Mouse (Mus musculus) fibroblast of lung, adult 2 months (primary cell): ENCODE measurements at regions not wholly inside any gene's neighbourhood (a gene's known extent, or its start where the extent isn't known, plus 50 kb on each side); places are given as distances from the start of the nearest gene placed in this dataset.

Experiments
- DNase-seq: peaks from one replicate; pipeline ENCODE4 v3.0.0-alpha.2; 2011; ENCODE audit warnings: low read depth

DNA sequence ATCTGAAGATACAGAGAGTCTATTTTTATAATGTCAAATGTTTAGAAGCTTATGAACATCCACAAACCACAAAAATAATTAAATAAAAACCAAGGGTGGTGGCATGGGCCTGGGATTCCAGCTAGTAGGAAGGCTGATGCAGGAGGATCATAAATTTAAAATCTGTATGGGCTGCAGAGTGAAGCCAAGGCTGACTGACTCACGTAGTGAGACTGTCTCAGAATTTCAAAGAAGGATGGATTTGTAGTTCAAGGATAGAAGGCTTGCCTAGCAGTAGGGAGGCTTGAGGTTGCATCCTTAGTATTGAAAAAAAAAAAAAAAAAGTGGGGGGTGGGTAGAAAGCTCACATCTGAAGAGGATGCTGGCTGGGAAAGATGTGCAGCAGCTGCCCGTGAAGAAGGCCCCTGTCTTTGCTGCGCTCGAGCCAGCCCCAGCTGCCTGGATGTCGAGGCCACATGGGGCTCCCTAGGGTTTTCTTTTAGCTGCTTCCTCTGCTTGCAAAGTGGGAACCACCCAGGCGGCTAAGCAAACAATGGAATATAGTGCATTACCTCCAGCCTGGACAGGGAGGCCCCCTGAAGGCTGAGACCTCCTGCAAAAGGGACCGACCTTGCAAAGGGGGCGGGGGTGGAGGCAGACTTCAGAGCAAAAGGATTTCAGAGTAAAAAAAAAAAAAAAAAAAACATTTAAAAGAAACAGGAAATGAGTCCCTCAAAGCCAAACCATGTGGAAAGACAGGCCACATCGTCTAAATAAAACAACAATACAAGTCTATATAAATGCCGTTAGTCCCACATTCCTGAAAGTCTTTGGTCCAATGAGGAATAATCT is 101.3 kb downstream of the Tmco5 start:
- no peak for DNase-seq

DNA sequence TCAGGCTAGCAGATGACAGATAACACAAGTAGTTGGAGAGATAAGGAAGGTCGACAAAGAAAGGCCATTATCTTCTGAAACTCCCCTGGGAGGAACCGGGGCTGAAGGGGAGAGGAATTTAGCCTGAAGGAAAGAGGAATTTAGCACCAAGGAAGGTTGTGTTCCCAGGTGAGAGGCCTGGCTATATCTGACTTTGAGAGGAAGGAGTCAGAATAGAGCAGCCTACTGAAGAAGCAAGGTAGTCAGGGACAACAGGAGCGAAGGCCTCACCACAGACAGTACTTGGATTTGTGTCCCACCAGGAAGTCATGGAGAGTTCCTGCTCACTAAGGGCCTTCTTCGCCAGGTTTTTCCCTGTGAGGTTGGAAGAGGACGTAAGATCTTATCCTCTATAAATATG is 102.2 kb downstream of the Tmco5 start:
- no peak for DNase-seq

DNA sequence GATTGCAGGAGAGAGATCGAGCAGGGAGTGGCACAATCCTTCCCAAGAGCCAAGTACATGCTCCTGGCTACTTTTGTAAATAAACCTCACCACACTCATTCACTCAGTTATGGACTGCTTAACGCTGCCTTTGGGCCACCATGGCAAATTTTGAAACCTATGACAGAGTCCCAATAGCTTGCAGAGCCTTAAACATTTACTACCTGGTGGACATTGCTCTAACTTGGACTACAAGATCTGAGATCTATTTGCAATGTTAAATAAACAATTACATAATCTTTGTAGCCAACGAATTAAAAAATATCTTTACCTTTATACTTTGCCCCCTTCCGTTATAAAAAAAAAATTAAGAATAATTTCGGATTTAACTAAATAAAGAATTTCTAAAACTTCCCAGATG is 104.9 kb downstream of the Tmco5 start:
- DNase-seq: no peak

DNA sequence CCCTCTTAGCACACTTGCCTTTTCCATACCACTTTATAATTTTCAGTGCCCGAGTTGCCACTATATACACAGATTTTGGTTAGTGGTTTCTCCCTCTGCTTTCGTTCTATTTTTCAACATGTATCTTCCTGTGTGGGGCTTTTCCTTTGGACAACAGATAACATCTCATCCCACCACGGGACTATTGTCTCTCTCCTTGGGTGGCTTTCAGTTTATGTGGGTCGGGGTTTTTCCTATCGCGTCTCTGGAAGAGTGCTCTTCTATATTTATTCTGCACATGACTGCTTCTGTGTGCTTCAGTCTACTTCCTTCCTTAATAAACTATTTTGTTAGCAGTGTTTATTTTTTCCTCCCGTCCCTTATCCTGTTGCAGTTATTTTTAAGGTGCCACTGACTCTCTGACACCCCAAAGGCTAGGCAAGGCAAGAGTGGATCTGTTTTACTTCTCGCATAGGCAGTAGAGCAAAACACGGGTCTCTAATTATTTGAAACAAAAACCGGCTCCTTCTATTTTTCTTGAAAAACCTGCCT is 105.4 kb downstream of the Tmco5 start:
- no peak for DNase-seq

DNA sequence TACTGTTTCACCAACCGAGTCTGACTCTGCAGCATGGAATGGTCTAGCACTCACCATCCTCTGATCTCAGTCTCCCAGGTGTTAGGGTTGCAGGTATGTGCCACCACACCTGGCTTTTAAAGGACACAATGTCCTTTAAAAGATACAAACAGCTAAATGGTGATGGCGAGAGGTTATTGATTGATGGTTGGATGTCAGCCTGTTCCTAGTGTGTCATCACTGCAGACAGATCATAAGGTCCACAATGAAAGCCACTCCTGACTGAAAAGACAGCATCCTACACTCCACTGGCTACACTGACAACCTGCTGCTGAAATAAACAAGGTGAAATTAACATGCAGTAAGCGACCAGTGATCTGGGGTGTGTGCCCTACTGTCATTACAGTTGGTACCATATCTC is 106.1 kb downstream of the Tmco5 start:
- DNase-seq: no peak

DNA sequence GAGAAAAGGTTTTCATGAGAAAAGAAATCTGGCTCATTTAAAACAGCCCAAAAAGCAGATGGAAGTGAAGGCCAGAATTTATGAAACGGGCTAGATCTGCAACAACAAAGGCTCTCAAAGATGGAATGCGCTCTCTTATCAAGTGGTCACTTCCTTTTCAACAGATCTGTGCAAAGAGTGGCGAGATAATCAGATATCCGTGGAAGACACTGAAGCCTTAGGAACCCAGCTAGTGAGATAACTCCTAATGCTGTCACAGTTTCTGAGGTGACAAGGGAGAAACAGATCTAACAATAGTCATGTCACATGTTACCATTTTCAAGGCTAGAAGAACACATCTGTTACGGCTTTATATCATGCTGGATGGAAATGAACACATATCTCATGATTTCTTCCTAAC is 107.1 kb downstream of the Tmco5 start:
- no peak for DNase-seq

DNA sequence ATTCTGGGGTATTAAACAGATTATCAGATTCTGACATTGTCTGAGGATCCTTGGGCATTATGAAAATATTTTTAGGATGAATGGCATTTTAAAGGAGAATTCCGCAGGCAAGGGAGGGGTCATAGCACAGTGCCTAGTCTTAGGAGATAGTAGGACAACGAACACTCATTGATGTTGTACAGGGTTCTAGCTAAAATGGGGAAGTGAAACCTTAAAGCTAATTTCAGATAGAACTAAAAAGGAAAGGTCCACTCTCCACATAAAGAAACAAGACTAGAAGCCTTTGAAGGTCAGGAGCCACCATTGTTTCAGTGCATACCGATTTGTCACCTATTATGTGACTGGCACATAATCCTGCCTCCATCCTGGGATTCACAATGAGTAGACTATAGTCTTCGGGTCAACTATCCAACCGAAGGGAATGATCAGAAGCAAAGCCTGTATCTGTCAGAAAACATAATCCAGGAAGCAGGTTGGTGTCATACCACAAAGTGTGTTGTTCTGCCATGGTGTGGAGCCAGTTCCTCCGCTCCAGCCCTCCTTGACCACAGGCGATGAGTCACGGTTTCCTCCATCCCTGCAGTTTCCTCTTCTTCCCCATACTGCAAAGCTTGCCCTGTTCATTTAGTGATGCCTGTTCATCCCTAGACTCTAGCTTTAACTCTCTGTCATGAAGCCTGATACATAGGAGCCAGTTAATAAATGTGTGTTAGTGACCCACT is 110.6 kb downstream of the Tmco5 start:
- DNase-seq: no peak

DNA sequence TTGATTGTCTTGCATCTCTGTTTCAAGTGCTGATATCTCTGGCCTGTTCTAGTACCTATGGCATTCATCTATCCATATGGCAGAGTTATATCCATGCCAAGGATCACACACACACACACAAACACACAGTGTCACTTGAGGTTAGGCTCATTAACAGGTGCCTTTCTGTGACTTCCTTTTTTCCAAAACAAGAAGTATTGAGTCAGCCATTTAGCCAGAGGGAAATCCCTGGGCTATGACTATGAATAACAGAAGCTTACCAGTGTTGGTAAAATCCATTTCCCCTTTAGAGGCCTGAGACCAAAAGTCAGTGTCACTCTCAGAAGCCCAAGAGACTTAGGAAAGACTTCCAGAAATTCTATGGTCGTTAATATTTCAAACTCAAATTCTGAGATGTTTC is 111.6 kb downstream of the Tmco5 start:
- no peak for DNase-seq

DNA sequence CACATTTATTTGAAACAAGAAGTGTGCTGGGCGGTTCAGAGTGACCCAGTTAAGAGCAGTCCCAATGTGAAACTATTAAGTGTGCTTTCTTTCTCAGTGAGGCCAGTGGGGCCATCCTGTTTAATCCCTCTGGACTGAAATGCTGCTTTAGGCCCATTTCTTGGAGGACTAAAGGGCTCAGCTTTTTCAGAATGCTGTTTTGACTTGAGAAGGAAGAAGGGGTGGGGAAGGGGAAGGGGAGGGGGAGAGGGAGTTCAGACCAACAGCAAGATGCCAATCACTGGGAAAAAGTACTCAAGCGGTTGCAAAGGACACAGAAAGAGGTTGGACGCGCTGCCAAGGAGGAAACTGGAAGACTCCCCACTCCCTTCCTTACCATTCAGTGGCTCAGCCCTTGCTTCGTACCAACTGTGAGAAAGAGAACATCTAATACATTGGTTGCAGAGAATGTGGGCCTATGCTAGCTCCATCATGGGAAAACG is 113.1 kb downstream of the Tmco5 start:
- no peak for DNase-seq

DNA sequence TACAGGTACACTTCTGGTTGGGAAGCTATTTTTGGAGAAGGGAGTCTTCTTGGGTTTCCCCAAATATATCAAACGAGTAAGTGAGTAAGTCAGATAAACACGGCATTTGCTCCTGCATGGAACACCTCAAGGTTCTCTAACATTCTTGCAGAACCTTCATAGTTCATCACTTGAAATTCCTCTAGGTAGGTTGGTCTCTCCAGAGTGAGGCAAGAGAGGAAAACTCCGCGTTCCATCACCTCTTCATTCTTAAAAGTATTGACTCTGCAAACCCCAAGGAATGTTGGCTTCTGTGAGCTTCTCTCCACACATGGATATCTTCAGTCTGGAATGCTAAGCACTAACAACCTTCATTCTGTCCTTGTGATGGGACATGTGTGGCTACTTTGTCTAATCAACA is 115.2 kb downstream of the Tmco5 start:
- no peak for DNase-seq

DNA sequence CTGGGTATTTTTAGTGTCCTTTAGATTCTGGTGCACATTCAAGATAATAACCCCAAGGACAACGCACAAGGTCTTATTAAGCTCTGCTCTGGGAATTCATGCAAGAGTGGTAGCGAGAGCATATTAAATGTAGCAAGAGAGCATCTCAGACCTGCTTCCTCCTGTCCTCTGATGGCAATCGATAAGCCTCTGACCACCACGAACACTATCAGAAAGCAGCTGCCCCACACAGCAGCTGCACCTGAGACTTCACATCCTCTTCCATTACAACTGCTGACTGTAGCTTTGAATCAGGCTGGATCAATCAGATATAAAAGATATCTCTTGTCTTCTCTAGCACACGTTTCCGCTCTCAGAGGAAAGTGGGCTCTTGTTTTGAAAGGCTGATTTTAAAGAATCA is 117.8 kb downstream of the Tmco5 start:
- no peak for DNase-seq

DNA sequence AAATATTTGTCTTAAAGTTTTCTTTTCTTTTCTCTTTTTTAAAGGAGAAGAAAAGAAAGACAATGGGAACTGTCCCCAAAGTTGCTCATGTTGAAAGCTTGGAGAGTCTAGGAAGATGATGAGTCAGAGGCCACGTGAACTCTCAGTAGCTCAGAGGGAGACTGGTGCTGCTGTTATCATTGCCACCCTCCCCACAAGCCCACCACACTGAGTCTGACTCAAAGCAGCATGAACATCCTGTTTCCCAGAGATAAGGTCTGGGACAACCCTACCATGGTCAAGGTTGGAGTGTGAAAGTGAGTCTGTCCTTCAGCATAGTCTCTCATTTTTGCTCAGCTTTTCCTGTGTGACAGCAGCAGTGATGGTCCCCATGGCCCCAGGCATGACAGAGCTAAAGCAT is 120.3 kb downstream of the Tmco5 start:
- DNase-seq: no peak

DNA sequence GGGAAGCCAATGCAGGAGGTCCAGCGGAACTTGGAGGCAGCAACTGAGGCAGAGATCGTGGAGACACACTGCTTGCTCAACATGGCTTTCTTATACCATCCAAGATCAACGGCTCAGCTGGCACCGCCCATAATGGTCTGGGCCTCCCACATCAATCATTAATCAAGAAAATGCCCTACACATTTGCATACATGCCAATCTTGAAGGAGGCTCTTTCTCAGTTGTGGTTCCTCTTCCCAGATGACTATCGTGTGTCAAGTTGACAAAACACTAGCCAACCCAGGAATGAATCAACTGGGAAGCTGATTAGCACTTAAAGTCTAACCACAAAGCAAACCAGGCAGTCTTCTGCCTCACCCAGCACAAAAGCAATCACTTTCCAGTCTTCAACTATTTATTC is 121.1 kb downstream of the Tmco5 start:
- DNase-seq: no peak

DNA sequence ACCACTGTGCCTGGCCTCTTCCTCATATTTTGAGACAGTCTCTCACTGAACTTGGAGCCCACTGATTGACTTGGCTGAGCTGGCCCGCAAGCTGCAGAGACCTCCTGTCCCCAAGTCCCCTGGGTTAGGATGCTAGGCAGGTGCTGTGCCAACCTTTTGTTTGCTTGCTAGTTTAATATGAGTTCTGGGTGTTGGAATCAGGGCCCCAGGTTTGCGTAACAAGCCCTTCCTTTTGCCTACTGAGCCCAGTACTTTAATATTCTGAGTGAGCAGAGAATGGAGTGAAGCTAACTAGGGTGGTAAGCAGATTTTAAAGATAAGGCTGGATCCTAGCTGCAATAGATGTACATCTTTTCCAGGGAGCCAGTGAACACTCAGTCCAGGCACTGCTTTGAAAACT is 117.2 kb upstream of the Spred1 start:
- DNase-seq: no peak

DNA sequence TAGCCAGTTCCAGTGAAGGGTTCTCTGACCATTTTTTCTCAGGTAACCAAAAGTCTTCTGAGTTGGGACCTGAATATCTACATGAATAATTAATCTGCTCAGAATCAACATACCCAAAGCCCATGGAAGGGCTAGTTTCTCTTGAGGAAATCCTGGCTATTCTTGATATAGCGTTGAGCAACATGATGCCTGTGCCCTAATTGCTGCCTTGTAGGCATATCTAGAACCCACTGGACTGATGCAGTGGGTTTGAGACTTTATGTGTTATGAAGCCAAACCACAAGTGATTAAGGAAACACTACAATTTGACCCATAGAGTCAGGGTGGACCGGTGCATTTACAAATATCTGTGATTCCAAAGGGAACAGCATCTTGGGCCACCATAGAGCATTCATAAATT is 114.3 kb upstream of the Spred1 start:
- DNase-seq: no peak

DNA sequence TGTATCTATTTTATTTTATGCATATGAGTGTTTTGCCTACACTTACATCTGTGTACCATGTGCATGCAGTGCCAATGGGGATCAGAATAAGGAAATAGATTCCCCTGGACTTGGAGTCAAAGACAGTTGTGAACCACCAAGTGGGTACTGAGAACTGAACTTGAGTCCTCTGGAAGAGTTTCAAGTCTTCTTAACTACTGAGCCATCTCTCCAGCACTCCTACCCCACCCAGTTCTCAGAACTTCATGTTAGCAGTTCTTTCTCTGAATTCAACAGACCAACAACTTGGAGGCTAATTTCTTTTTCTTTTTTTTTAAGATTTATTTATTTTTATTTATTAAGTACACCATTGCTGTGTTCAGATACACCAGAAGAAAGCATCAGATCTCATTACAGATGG is 112.3 kb upstream of the Spred1 start:
- DNase-seq: no peak

DNA sequence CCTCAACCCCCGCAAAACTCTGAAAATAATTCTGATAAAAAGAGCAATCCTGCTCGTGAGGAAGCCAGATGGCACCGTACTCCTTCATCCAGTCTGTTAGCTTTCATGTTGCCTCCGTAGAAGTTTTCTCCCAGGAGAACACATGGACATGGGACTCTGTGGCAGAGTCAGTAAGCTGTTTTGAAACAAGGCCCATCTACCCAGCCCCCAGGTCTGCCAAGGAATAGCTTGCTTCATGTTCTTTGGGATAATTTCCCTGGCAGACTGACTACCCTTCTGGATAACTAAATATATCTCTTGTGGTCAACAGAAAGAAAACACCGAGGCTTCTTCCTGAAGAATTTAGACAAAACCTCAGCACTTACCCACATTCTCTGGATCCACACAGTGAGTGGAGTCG is 111.2 kb upstream of the Spred1 start:
- DNase-seq: peak; percentile 18

DNA sequence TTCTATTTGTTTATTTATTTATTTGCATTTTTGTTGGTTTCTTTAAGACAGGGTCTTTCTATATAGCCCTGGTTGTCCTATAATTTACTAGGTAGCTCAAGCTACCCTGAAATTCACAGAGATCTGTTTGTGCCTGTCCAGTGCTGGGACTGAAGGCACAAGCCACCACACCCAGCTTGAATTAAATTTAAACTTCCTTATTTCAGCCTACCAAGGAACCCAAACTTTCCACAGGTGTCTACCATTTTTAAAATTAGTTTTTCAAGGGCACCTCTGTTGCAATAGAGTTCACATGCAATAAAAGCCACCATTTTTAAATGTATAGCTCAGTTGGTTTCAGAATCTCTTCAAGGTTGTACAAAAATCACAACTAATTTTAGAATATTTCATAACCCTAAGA is 110.2 kb upstream of the Spred1 start:
- no peak for DNase-seq

DNA sequence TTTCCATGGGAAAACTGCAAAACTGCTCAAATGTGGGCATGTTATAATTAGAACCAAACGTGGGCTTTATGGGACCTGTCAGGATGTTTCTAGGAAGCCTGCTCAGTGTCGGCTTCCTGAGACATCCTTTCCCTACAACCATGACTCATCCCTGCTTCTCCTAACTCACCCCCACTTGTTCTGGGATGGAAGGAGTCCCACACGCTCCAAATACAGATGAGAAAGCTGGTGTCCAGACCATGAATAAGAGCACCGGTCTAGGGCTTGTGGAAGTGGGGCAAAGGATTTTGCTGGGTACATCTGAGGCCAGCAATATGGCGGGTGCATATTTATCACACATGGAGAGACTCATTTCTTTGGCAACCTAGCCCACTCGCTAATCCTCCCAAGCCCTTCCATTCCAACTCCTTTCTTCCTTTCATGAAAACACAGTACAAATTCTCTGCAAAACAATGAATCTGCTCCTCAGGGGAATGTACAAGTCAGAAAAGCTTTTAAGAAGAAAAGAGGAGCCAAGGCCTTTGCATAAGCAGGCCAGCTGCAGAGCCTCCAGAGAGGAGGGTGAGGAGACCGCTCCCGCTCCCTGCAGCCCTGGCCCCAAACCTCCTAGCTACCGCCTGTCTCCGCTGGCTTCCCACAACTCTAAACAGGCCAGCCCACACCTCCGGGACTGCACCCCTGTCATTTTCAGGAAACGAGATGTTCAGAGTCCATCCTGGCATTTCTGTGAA is 103.1 kb upstream of the Spred1 start:
- peak; percentile 23 for DNase-seq

DNA sequence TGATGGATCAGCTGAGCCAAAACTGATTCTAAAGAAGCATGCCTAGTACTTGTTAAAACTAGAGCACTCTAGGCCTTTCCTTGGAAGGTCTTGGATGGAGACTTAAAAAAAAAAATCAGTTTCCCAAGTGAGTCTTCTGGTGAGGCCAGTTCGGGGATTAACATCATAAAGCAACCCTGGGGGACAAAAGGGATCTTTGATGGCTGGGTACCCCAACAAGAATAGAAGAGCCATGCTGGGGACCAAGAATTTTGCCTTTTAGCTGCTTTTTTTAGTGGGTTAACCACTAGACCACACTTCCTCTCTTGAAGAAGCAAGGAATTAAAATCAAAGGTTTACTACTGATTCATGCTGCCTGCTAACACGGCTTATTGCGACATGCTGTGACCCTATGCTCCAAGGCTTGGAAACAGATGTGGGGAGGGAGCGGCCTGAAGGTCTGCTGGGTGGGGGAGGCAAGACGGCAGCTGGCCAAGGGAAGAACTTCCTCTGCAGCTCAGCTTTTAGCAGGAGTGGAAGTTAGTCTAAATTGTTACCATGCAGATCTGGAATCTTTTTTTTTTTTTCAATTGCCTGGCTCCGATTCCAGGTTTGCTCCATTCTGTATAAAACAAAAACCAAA is 102.1 kb upstream of the Spred1 start:
- DNase-seq: peak; percentile 82

DNA sequence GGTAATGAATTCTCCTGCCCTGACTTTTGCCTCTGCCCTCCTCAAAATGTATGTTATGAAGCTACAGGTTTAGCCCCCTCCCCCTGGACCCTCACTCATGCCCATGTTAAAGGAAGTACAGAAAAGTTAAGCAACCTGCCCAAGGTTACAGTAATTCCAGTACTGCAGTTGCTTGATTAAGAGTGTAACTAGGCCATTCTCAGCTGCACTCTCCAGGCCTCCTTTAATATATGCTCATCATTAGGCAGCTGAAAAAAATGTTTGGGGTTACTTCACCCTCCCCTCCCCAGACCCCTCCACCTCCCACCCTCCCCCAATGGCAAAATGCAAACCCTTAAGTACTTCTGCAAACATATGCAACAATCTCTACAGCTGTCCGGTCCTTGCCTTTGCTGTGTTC is 101.6 kb upstream of the Spred1 start:
- no peak for DNase-seq

DNA sequence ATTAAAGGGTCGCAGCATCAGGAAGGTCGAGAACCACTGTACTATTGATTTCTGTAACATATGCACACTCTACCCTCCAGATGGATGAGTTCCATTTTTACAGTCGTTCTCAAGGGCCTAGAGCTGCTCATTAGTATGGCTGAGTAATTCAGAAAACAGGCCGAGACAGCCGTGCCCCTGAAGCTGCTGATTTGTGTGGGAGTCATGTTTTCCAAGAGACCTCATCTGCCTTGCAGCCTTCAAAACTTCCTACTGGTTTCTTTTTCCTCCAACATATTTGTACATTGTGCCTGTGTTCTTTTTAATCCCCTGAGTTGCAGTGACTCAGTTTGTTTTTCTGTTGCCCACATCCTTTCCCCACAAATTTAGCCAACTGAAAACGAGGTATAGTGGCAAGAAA is 99.4 kb upstream of the Spred1 start:
- DNase-seq: peak; percentile 30
